Mouse (Mus musculus): ENCODE measurements around the gene Bap1. TPM values are rescaled to one million over a fixed set of nuclear protein-coding genes. Genes with fewer than 3 reads are reported as not detected.

Bap1 gene
- polyA plus RNA-seq, 1 experiment from 2014 or later, result 20.7 TPM

- Histone ChIP-seq H3K36me3 (ENCODE audit: control insufficient read depth, insufficient read depth) (no peaks in the 10 kb centered on the region), H3K4me1 (replicated peaks; ENCODE audit: control insufficient read depth, insufficient read depth, low read length) (no peaks in the 10 kb centered on the region), H3K9ac (ENCODE audit: low read depth, low read length) (no peak overlapping the region), H3K4me2 (replicated peaks; ENCODE audit: low read depth) (no peak overlapping the region), H3K4me3 (ENCODE audit: low read depth, low read length) (no peak overlapping the region), H3K27ac (ENCODE audit: low read depth, low read length) (no peak overlapping the region), H3K27me3 (replicated peaks; ENCODE audit: control insufficient read depth, insufficient read depth, low read length) (no peaks in the 10 kb centered on the region), H3K9me3 (ENCODE audit: control insufficient read depth) (no peaks in the 10 kb centered on the region)
- ATAC-seq, result no peak
- no peak for TF ChIP-seq CTCF (IDR thresholded peaks at IDR 0.05; ENCODE audit: low read depth)
- WGBS, result 85% methylated on average over 3 of the region's 3 CpGs
These were observed 36.6 kb upstream of the Bap1 start for GRCm38 (mm10) chr14:31214684-31215083.

- WGBS, result 30% methylated on average over 15 of the region's 15 CpGs
- ATAC-seq, result peak; percentile 48; the same call in 1 of the 2 replicates
- H3K4me3 ChIP-seq (ENCODE audit: low read depth, low read length), result no peak overlapping the region
- peak; percentile 96 for TF ChIP-seq CTCF (IDR thresholded peaks at IDR 0.05; ENCODE audit: low read depth)
- H3K9me3 ChIP-seq (ENCODE audit: control insufficient read depth), result no peaks in the 10 kb centered on the region
- no peak overlapping the region for H3K9ac ChIP-seq (ENCODE audit: low read depth, low read length)
- no peak overlapping the region for H3K27ac ChIP-seq (ENCODE audit: low read depth, low read length)
- no peaks in the 10 kb centered on the region for H3K4me1 ChIP-seq (replicated peaks; ENCODE audit: control insufficient read depth, insufficient read depth, low read length)
- H3K27me3 ChIP-seq (replicated peaks; ENCODE audit: control insufficient read depth, insufficient read depth, low read length), result no peaks in the 10 kb centered on the region
- no peak overlapping the region for H3K4me2 ChIP-seq (replicated peaks; ENCODE audit: low read depth)
- no peaks in the 10 kb centered on the region for H3K36me3 ChIP-seq (ENCODE audit: control insufficient read depth, insufficient read depth)
These were observed 35.9 kb upstream of the Bap1 start for GRCm38 (mm10) chr14:31215157-31216002.

- H3K36me3 ChIP-seq (ENCODE audit: control insufficient read depth, insufficient read depth), result no peaks in the 10 kb centered on the region
- H3K4me3 ChIP-seq (ENCODE audit: low read depth, low read length), result no peak within 1 kb of the TSS
- H3K9ac ChIP-seq (ENCODE audit: low read depth, low read length), result no peak within 1 kb of the TSS
- no peak within 1 kb of the TSS for H3K27ac ChIP-seq (ENCODE audit: low read depth, low read length)
- H3K4me2 ChIP-seq (replicated peaks; ENCODE audit: low read depth), result peak within 1 kb of the TSS; percentile 48
- no peaks in the 10 kb centered on the region for H3K9me3 ChIP-seq (ENCODE audit: control insufficient read depth)
- WGBS, result 80% methylated on average over 2 of the region's 2 CpGs
- ATAC-seq, result no peak
- no peaks in the 10 kb centered on the region for H3K27me3 ChIP-seq (replicated peaks; ENCODE audit: control insufficient read depth, insufficient read depth, low read length)
- TF ChIP-seq CTCF (IDR thresholded peaks at IDR 0.05; ENCODE audit: low read depth), result no peak
- no peaks in the 10 kb centered on the region for H3K4me1 ChIP-seq (replicated peaks; ENCODE audit: control insufficient read depth, insufficient read depth, low read length)
These were observed 34.4 kb upstream of the Bap1 start, which contains the start of gene Nisch for GRCm38 (mm10) chr14:31216846-31217245. Gene Nisch (minus strand): TSS chr14:31216946.

GRCm38 (mm10) chr14:31217666-31218065 lies 33.6 kb upstream of the Bap1 start, which contains the start of gene Sema3g:
Gene Sema3g (plus strand): TSS chr14:31217860.
- Histone ChIP-seq H3K36me3 (ENCODE audit: control insufficient read depth, insufficient read depth) (no peaks in the 10 kb centered on the region), H3K4me1 (replicated peaks; ENCODE audit: control insufficient read depth, insufficient read depth, low read length) (no peaks in the 10 kb centered on the region), H3K27ac (ENCODE audit: low read depth, low read length) (no peak within 1 kb of the TSS), H3K27me3 (replicated peaks; ENCODE audit: control insufficient read depth, insufficient read depth, low read length) (no peaks in the 10 kb centered on the region), H3K4me3 (ENCODE audit: low read depth, low read length) (no peak within 1 kb of the TSS), H3K9me3 (ENCODE audit: control insufficient read depth) (no peaks in the 10 kb centered on the region), H3K9ac (ENCODE audit: low read depth, low read length) (no peak within 1 kb of the TSS), H3K4me2 (replicated peaks; ENCODE audit: low read depth) (peak within 1 kb of the TSS; percentile 48)
- peak; percentile 90 for TF ChIP-seq CTCF (IDR thresholded peaks at IDR 0.05; ENCODE audit: low read depth)
- 8% methylated on average over 11 of the region's 11 CpGs for whole genome bisulfite sequencing
- ATAC-seq, result peak; percentile 78

- Histone ChIP-seq H3K4me1 (replicated peaks; ENCODE audit: control insufficient read depth, insufficient read depth, low read length) (no peaks in the 10 kb centered on the region), H3K36me3 (ENCODE audit: control insufficient read depth, insufficient read depth) (no peaks in the 10 kb centered on the region), H3K9ac (ENCODE audit: low read depth, low read length) (no peak overlapping the region), H3K27ac (ENCODE audit: low read depth, low read length) (no peak overlapping the region), H3K9me3 (ENCODE audit: control insufficient read depth) (no peaks in the 10 kb centered on the region), H3K27me3 (replicated peaks; ENCODE audit: control insufficient read depth, insufficient read depth, low read length) (no peaks in the 10 kb centered on the region), H3K4me2 (replicated peaks; ENCODE audit: low read depth) (no peak overlapping the region), H3K4me3 (ENCODE audit: low read depth, low read length) (no peak overlapping the region)
- 58% methylated on average over 4 of the region's 4 CpGs for WGBS
- no peak for TF ChIP-seq CTCF (IDR thresholded peaks at IDR 0.05; ENCODE audit: low read depth)
- no peak for ATAC-seq
These were observed 24.3 kb upstream of the Bap1 start for GRCm38 (mm10) chr14:31226978-31227377.

- Histone ChIP-seq H3K4me3 (ENCODE audit: low read depth, low read length) (no peak overlapping the region), H3K27ac (ENCODE audit: low read depth, low read length) (no peak overlapping the region), H3K4me2 (replicated peaks; ENCODE audit: low read depth) (no peak overlapping the region), H3K36me3 (ENCODE audit: control insufficient read depth, insufficient read depth) (no peaks in the 10 kb centered on the region), H3K9ac (ENCODE audit: low read depth, low read length) (no peak overlapping the region), H3K4me1 (replicated peaks; ENCODE audit: control insufficient read depth, insufficient read depth, low read length) (no peaks in the 10 kb centered on the region), H3K27me3 (replicated peaks; ENCODE audit: control insufficient read depth, insufficient read depth, low read length) (no peaks in the 10 kb centered on the region), H3K9me3 (ENCODE audit: control insufficient read depth) (no peaks in the 10 kb centered on the region)
- no peak for TF ChIP-seq CTCF (IDR thresholded peaks at IDR 0.05; ENCODE audit: low read depth)
- no peak for ATAC-seq
- WGBS, result 59% methylated on average over 6 of the region's 6 CpGs
These were observed 23.0 kb upstream of the Bap1 start for GRCm38 (mm10) chr14:31228234-31228633.

Measured in intestine, postnatal 0 days (tissue).